Mouse (Mus musculus) myocyte (in vitro differentiated cells): ENCODE results near the gene Tmem97.

ENCODE experiments used
- CEBPB ChIP-seq: IDR thresholded peaks from 2 replicates; pipeline ENCODE4 v1.6.1; 2011; ENCODE audit warnings: mild to moderate bottlenecking, moderate library complexity; ENCODE audit not compliant: poor library complexity, insufficient read depth, severe bottlenecking
- E2F4 ChIP-seq: IDR thresholded peaks from one replicate; pipeline ENCODE4 v1.6.1; 2011; ENCODE audit warnings: mild to moderate bottlenecking, control low read depth, moderate library complexity; ENCODE audit not compliant: insufficient read depth
- MAX ChIP-seq: IDR thresholded peaks from one replicate; pipeline ENCODE4 v1.6.1; 2011; ENCODE audit warnings: low read depth, mild to moderate bottlenecking, control low read depth
- POLR2A ChIP-seq: IDR thresholded peaks from one replicate; pipeline ENCODE4 v1.6.1; 2011; ENCODE audit warnings: low read depth, mild to moderate bottlenecking, control low read depth, moderate library complexity; ENCODE audit not compliant: insufficient read length
- POLR2AphosphoS2 ChIP-seq: IDR thresholded peaks from one replicate; pipeline ENCODE4 v1.6.1; 2011; ENCODE audit warnings: low read depth, control low read depth; ENCODE audit not compliant: insufficient read length
- SRF ChIP-seq: IDR thresholded peaks from one replicate; pipeline ENCODE4 v1.6.1; 2011; ENCODE audit warnings: low read depth; ENCODE audit not compliant: control insufficient read depth, insufficient read length

GRCm38 (mm10) chr11:78502909-78503650 lies 47.5 kb downstream of the Tmem97 start, which contains the start of gene Sebox:
- TF ChIP-seq MAX (no peak), CEBPB (no peak), E2F4 (no peak), POLR2AphosphoS2 (no peak), POLR2A (no peak), SRF (no peak)
